Mouse (Mus musculus): ENCODE results near the gene Pald1.

GRCm38 (mm10) chr10:61370273-61370979 is 12.9 kb downstream of the Pald1 start:
- TF ChIP-seq CTCF (IDR thresholded peaks at IDR 0.05; ENCODE audit: low read depth) (no peak), EP300 (IDR thresholded peaks at IDR 0.05; ENCODE audit: low read depth) (no peak)
